Mouse (Mus musculus): ENCODE measurements around the gene Ints6.

DNA sequence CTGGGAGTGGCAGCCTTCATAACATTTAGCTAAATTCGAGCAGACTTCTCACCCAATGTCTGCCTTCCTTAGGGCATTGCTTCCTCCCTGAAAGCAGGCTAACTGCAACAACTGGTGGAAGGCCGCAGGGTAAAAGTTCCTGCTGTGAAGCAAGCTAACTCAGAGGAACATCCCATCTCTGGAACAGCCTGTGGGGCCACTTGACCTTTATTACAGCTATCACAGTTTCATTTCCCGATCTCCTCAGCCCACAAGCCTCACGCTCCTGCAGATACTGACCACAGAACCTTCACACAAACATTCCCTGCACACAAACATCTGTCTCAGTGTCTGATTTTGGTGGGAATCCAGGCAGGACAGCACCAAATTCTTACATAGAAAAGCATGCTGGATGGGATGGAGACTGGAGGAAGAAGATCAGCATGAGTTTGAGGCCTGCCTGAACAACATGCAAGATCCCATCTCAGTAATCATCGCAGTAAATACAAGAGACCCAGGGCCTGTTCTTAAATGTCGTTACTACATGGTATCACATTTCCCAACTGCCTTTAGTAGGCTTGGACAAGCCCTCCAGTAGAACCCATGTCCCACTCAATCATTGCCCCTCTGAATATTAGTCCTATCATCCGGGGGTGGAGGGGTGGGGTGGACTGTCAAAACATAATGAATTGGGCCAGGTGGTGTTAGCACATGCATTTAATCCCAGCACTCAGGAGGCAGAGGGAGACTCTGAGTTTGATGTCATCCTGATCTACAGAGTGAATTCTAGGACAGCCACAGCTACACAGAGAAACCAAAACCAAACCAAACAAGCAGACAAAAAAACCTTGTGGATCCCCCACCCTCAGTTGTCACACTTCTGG, 47.9 kb upstream of the Ints6 start:
- no peak for TF ChIP-seq CTCF (IDR thresholded peaks at IDR 0.05)
- TF ChIP-seq POLR2A (IDR thresholded peaks at IDR 0.05; ENCODE audit: insufficient read depth, low read depth, low read length), result no peak
